Mouse (Mus musculus) embryonic facial prominence, embryonic 13.5 days (tissue): ENCODE measurements around the gene AC109138.7. TPM values are rescaled to one million over a fixed set of nuclear protein-coding genes. Genes with fewer than 3 reads are reported as not detected.
A peak's percentile ranks its signal among the peaks of the same experiment; 100 is the strongest.

Experiments used
- ATAC-seq: fragments of 200-750 bp; cut with Nextera tagmentation; 2 replicates; pipeline ENCODE4 v1.8.0; 2017; ENCODE audit warnings: low read depth; ENCODE audit not compliant: insufficient number of reproducible peaks, insufficient read depth, low FRiP score, low TSS enrichment
- H3K27ac ChIP-seq: fragments of 300-500 bp; sonication (generic); 2 replicates; pipeline ENCODE4 v1.5.1; 2015; ENCODE audit warnings: moderate library complexity, mild to moderate bottlenecking, inconsistent platforms
- H3K27me3 ChIP-seq: fragments of 300-500 bp; sonication (generic); 2 replicates; pipeline ENCODE4 v1.6.1; 2015; ENCODE audit warnings: mild to moderate bottlenecking, inconsistent platforms
- H3K36me3 ChIP-seq: fragments of 300-500 bp; sonication (generic); 2 replicates; pipeline ENCODE4 v1.6.1; 2015; ENCODE audit warnings: mild to moderate bottlenecking, inconsistent platforms
- H3K4me1 ChIP-seq: fragments of 300-500 bp; sonication (generic); 2 replicates; pipeline ENCODE4 v1.6.1; 2015; ENCODE audit warnings: inconsistent platforms
- H3K4me2 ChIP-seq: fragments of 300-500 bp; sonication (generic); 2 replicates; pipeline ENCODE4 v1.6.1; 2015; ENCODE audit warnings: moderate library complexity, mild to moderate bottlenecking, inconsistent platforms
- H3K4me3 ChIP-seq: fragments of 300-500 bp; sonication (generic); 2 replicates; pipeline ENCODE4 v1.5.1; 2015; ENCODE audit warnings: mild to moderate bottlenecking, inconsistent platforms
- H3K9ac ChIP-seq: fragments of 300-500 bp; sonication (generic); 2 replicates; pipeline ENCODE4 v1.6.1; 2015; ENCODE audit warnings: mild to moderate bottlenecking, inconsistent platforms
- H3K9me3 ChIP-seq: fragments of 300-500 bp; sonication (generic); 2 replicates; pipeline ENCODE4 v1.6.1; 2016; ENCODE audit warnings: inconsistent platforms
- WGBS: fragments of 180-500 bp; shearing (Covaris S2); methylation state at CpG from one replicate; pipeline ENCODE4 v1.1.7; 2015; ENCODE audit warnings: mixed read lengths; 5-methylcytosine and 5-hydroxymethylcytosine counted together
- polyA plus RNA-seq: library from polyadenylated mRNA; unstranded; fragments of >200 nt; fragmentation: Nextera tagmentation; extraction: Ambion mirVana; gene quantifications from 2 replicates; pipeline ENCODE4 v1.2.1, GENCODE M21; 2015

AC109138.7 gene
- polyA plus RNA-seq, 1 experiment from 2014 or later = not detected

GRCm38 (mm10) chr19:4211891-4212588, 2.1 kb upstream of the AC109138.7 start:
- ATAC-seq = no peak
- Histone ChIP-seq H3K4me1 (peaks cover 45% of the 10 kb centered on the region), H3K4me2 (peak overlapping the region; percentile 87), H3K4me3 (no peak overlapping the region), H3K27me3 (peaks cover 4% of the 10 kb centered on the region; the same call in 1 of the 2 replicates), H3K9me3 (no peaks in the 10 kb centered on the region), H3K27ac (peak overlapping the region; percentile 97), H3K36me3 (no peaks in the 10 kb centered on the region), H3K9ac (peak overlapping the region; percentile 46)
- 14% methylated on average over 4 of the region's 4 CpGs for WGBS

GRCm38 (mm10) chr19:4213524-4213974, 608 bp upstream of the AC109138.7 start:
- H3K36me3 ChIP-seq = no peaks in the 10 kb centered on the region
- peak overlapping the region; percentile 87 for H3K4me2 ChIP-seq
- WGBS = 9% methylated on average over 9 of the region's 9 CpGs
- peak overlapping the region; percentile 98 for H3K9ac ChIP-seq
- H3K4me3 ChIP-seq = peak overlapping the region; percentile 95
- peak overlapping the region; percentile 97 for H3K27ac ChIP-seq
- peaks cover 4% of the 10 kb centered on the region; the same call in 1 of the 2 replicates for H3K27me3 ChIP-seq
- H3K9me3 ChIP-seq = no peaks in the 10 kb centered on the region
- peaks cover 60% of the 10 kb centered on the region for H3K4me1 ChIP-seq
- ATAC-seq = no peak

- WGBS = 0% methylated on average over 26 of the region's 81 CpGs
- peaks cover 73% of the 10 kb centered on the region for H3K4me1 ChIP-seq
Measured at GRCm38 (mm10) chr19:4214771-4215450, 754 bp downstream of the AC109138.7 start.

GRCm38 (mm10) chr19:4215451-4215840, 1.3 kb downstream of the AC109138.7 start:
- Histone ChIP-seq H3K4me1 (peaks cover 79% of the 10 kb centered on the region), H3K4me2 (peak overlapping the region; percentile 87), H3K27ac (peak overlapping the region; percentile 97), H3K4me3 (peak overlapping the region; percentile 95), H3K27me3 (peaks cover 4% of the 10 kb centered on the region; the same call in 1 of the 2 replicates), H3K9me3 (no peaks in the 10 kb centered on the region), H3K9ac (peak overlapping the region; percentile 98), H3K36me3 (no peaks in the 10 kb centered on the region)
- ATAC-seq = no peak
- WGBS = 1% methylated on average over 15 of the region's 21 CpGs

More at GRCm38 (mm10) chr19:4214771-4215450, 754 bp downstream of the AC109138.7 start:
- Histone ChIP-seq H3K27ac (peak overlapping the region; percentile 97), H3K9me3 (no peaks in the 10 kb centered on the region), H3K4me3 (peak overlapping the region; percentile 95), H3K27me3 (peaks cover 4% of the 10 kb centered on the region; the same call in 1 of the 2 replicates), H3K4me2 (peak overlapping the region; percentile 87), H3K9ac (peak overlapping the region; percentile 98), H3K36me3 (no peaks in the 10 kb centered on the region)
- no peak for ATAC-seq

- Histone ChIP-seq H3K4me3 (peak overlapping the region; percentile 95), H3K36me3 (no peaks in the 10 kb centered on the region), H3K4me1 (peaks cover 86% of the 10 kb centered on the region), H3K9ac (peak overlapping the region; percentile 64), H3K4me2 (peak overlapping the region; percentile 87), H3K27me3 (peaks cover 4% of the 10 kb centered on the region; the same call in 1 of the 2 replicates), H3K27ac (peak overlapping the region; percentile 63), H3K9me3 (no peaks in the 10 kb centered on the region)
- no peak for ATAC-seq
- WGBS = 17% methylated on average over 14 of the region's 14 CpGs
Measured at GRCm38 (mm10) chr19:4216041-4216685, 2.0 kb downstream of the AC109138.7 start.

GRCm38 (mm10) chr19:4217140-4217539, 3.0 kb downstream of the AC109138.7 start:
- Histone ChIP-seq H3K27ac (peak overlapping the region; percentile 63), H3K36me3 (peaks cover 8% of the 10 kb centered on the region), H3K4me2 (peak overlapping the region; percentile 87), H3K4me3 (peak overlapping the region; percentile 95), H3K27me3 (no peaks in the 10 kb centered on the region), H3K4me1 (peaks cover 84% of the 10 kb centered on the region), H3K9me3 (no peaks in the 10 kb centered on the region), H3K9ac (peak overlapping the region; percentile 64)
- ATAC-seq = peak; percentile 37; the same call in 1 of the 2 replicates
- WGBS = 2% methylated on average over 5 of the region's 5 CpGs

- Histone ChIP-seq H3K27ac (peak overlapping the region; percentile 60), H3K4me3 (peak overlapping the region; percentile 95; the same call in 1 of the 2 replicates), H3K9ac (0 out of 2 replicates have a peak overlapping the region, but pooled peaks have one; percentile 21), H3K4me2 (peak overlapping the region; percentile 87), H3K4me1 (peaks cover 81% of the 10 kb centered on the region), H3K27me3 (no peaks in the 10 kb centered on the region), H3K9me3 (no peaks in the 10 kb centered on the region), H3K36me3 (peaks cover 15% of the 10 kb centered on the region)
- no peak for ATAC-seq
- 38% methylated on average over 3 of the region's 3 CpGs for WGBS
Measured at GRCm38 (mm10) chr19:4217855-4218254, 3.7 kb downstream of the AC109138.7 start.

GRCm38 (mm10) chr19:4218293-4218692, 4.1 kb downstream of the AC109138.7 start:
- peak overlapping the region; percentile 60 for H3K27ac ChIP-seq
- peaks cover 76% of the 10 kb centered on the region for H3K4me1 ChIP-seq
- peak overlapping the region; percentile 87; the same call in 1 of the 2 replicates for H3K4me2 ChIP-seq
- no peaks in the 10 kb centered on the region for H3K9me3 ChIP-seq
- 0 out of 2 replicates have a peak overlapping the region, but pooled peaks have one; percentile 21 for H3K9ac ChIP-seq
- no peak overlapping the region; the same call in 1 of the 2 replicates for H3K4me3 ChIP-seq
- no peaks in the 10 kb centered on the region for H3K27me3 ChIP-seq
- ATAC-seq = no peak
- H3K36me3 ChIP-seq = peaks cover 19% of the 10 kb centered on the region
- WGBS = 85% methylated on average over 11 of the region's 11 CpGs

- no peak for ATAC-seq
Measured at GRCm38 (mm10) chr19:4218784-4219183, 4.6 kb downstream of the AC109138.7 start.

GRCm38 (mm10) chr19:4219943-4220342, 5.8 kb downstream of the AC109138.7 start:
- Histone ChIP-seq H3K4me1 (peaks cover 68% of the 10 kb centered on the region), H3K4me2 (peak overlapping the region; percentile 26), H3K27me3 (no peaks in the 10 kb centered on the region), H3K4me3 (0 out of 2 replicates have a peak overlapping the region, but pooled peaks have one; percentile 12), H3K27ac (peak overlapping the region; percentile 48), H3K9me3 (no peaks in the 10 kb centered on the region), H3K9ac (peak overlapping the region; percentile 44), H3K36me3 (peaks cover 24% of the 10 kb centered on the region)
- no peak for ATAC-seq
- WGBS = 78% methylated on average over 6 of the region's 6 CpGs

More at GRCm38 (mm10) chr19:4218784-4219183, 4.6 kb downstream of the AC109138.7 start:
- no peak overlapping the region for H3K4me2 ChIP-seq
- WGBS = 58% methylated on average over 1 of the region's 1 CpGs
- peaks cover 71% of the 10 kb centered on the region for H3K4me1 ChIP-seq
- no peak overlapping the region for H3K4me3 ChIP-seq
- no peak overlapping the region for H3K9ac ChIP-seq
- H3K27ac ChIP-seq = 0 out of 2 replicates have a peak overlapping the region, but pooled peaks have one; percentile 48
- H3K27me3 ChIP-seq = no peaks in the 10 kb centered on the region
- H3K36me3 ChIP-seq = peaks cover 23% of the 10 kb centered on the region
- no peaks in the 10 kb centered on the region for H3K9me3 ChIP-seq

GRCm38 (mm10) chr19:4220416-4220815, 6.3 kb downstream of the AC109138.7 start:
- Histone ChIP-seq H3K4me1 (peaks cover 67% of the 10 kb centered on the region), H3K27ac (peak overlapping the region; percentile 48), H3K9ac (peak overlapping the region; percentile 44)

More at GRCm38 (mm10) chr19:4220416-4220815, 6.3 kb downstream of the AC109138.7 start:
- H3K36me3 ChIP-seq = peaks cover 24% of the 10 kb centered on the region
- H3K4me2 ChIP-seq = peak overlapping the region; percentile 26
- 0 out of 2 replicates have a peak overlapping the region, but pooled peaks have one; percentile 12 for H3K4me3 ChIP-seq
- 0 out of 2 replicates have a peak, but pooled peaks have one; percentile 7 for ATAC-seq
- no peaks in the 10 kb centered on the region for H3K27me3 ChIP-seq
- no peaks in the 10 kb centered on the region for H3K9me3 ChIP-seq
- 25% methylated on average over 4 of the region's 4 CpGs for WGBS
